Mouse (Mus musculus) intestine, postnatal 0 days (tissue): ENCODE measurements around the gene Gxylt1. TPM values are rescaled to one million over a fixed set of nuclear protein-coding genes. Genes with fewer than 3 reads are reported as not detected.
"Not testable (repeated sequence)": the region's sequence is repeated elsewhere in the genome, so short reads cannot be mapped to it uniquely, and the experiment has no call there.

Experiments
- ATAC-seq: fragments of 200-750 bp; cut with Nextera tagmentation; 2 replicates; pipeline ENCODE4 v1.8.0; 2017; ENCODE audit warnings: mild to moderate bottlenecking, moderate TSS enrichment, moderate library complexity
- H3K27ac ChIP-seq: fragments of 300-500 bp; sonication (generic); 2 replicates; pipeline ENCODE4 v1.5.1; 2014; ENCODE audit warnings: mild to moderate bottlenecking, low read depth, low read length, moderate library complexity
- H3K27me3 ChIP-seq: fragments of 300-500 bp; sonication (generic); replicated peaks from 2 replicates; pipeline ENCODE4 v1.6.1; 2014; ENCODE audit warnings: low read length, mixed read lengths; ENCODE audit not compliant: control insufficient read depth, insufficient read depth
- H3K36me3 ChIP-seq: fragments of 300-500 bp; sonication (generic); 2 replicates; pipeline ENCODE4 v1.6.1; 2014; ENCODE audit warnings: mild to moderate bottlenecking, moderate library complexity; ENCODE audit not compliant: control insufficient read depth, insufficient read depth
- H3K4me1 ChIP-seq: fragments of 300-500 bp; sonication (generic); replicated peaks from 2 replicates; pipeline ENCODE4 v1.6.1; 2014; ENCODE audit warnings: antibody characterized with exemption, low read length, mixed read lengths; ENCODE audit not compliant: control insufficient read depth, insufficient read depth
- H3K4me2 ChIP-seq: fragments of 300-500 bp; sonication (generic); replicated peaks from 2 replicates; pipeline ENCODE4 v1.6.1; 2014; ENCODE audit warnings: low read depth, mild to moderate bottlenecking, moderate library complexity
- H3K4me3 ChIP-seq: fragments of 300-500 bp; sonication (generic); 2 replicates; pipeline ENCODE4 v1.5.1; 2014; ENCODE audit warnings: low read depth, low read length
- H3K9ac ChIP-seq: fragments of 300-500 bp; sonication (generic); 2 replicates; pipeline ENCODE4 v1.6.1; 2014; ENCODE audit warnings: mild to moderate bottlenecking, low read depth, low read length
- H3K9me3 ChIP-seq: fragments of 300-500 bp; sonication (generic); 2 replicates; pipeline ENCODE4 v1.6.1; 2016; ENCODE audit warnings: mixed run types; ENCODE audit not compliant: control insufficient read depth
- CTCF ChIP-seq: sonication (generic); IDR thresholded peaks from 2 replicates; pipeline ENCODE4 v1.5.1; 2016; ENCODE audit warnings: low read depth, mild to moderate bottlenecking, control low read depth, antibody characterized with exemption, moderate library complexity
- WGBS: fragments of 180-500 bp; shearing (Covaris S2); extraction: QIAGEN DNeasy Blood & Tissue Kit; methylation state at CpG from one replicate; pipeline ENCODE4 v1.1.7; 2014; 5-methylcytosine and 5-hydroxymethylcytosine counted together
- polyA plus RNA-seq: library from polyadenylated mRNA; unstranded; fragments of >200 nt; fragmentation: Nextera tagmentation; extraction: Ambion mirVana; gene quantifications from 2 replicates; pipeline ENCODE4 v1.2.1, GENCODE M21; 2015

The Gxylt1 gene
- polyA plus RNA-seq, 1 experiment from 2014 or later = 4.9 TPM

DNA sequence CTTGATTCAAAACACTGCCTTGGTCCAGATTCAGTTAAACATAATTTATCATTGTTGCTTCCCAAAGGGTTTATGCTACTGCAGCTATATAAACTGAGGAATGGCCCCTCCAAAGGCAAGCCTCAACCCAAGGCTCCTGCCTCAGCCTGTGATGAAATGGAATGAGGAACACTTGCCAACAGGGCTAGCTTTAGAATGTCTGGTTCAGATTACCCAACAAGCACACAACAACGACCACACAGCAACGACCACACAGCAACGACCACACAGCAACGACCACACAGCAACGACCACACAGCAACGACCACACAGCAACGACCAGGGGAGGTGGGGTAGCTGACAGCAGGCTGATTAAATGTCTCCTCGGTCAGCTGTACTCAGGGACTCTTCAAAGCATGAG, 15.0 kb downstream of the Gxylt1 start:
- no peak overlapping the region for H3K4me2 ChIP-seq
- H3K9me3 ChIP-seq = no peaks in the 10 kb centered on the region
- 90% methylated on average over 8 of the region's 8 CpGs for WGBS
- H3K4me1 ChIP-seq = no peaks in the 10 kb centered on the region
- H3K36me3 ChIP-seq = peaks cover 28% of the 10 kb centered on the region
- H3K9ac ChIP-seq = no peak overlapping the region
- no peak overlapping the region for H3K4me3 ChIP-seq
- ATAC-seq = no peak
- no peak overlapping the region for H3K27ac ChIP-seq
- TF ChIP-seq CTCF = no peak
- H3K27me3 ChIP-seq = no peaks in the 10 kb centered on the region

DNA sequence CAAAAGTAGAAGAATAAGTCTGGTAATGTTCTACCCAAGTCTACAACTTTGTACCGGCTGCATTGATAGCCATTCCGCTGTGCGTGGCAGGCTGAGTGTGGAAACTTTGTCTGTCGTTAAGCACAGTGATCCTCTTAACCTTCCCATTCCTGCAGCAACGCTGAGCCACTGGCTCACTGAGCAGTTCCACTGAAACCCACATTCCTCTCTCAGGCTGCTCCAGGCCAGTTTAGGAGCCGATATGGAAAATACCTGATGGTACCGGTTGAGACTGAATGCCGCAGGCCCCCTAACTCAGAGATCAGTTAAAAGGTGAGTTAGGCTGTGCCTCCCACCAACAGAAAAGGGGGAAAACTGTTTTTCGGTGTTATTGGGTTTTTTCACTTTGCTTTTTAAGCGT, 19.7 kb downstream of the Gxylt1 start:
- peaks cover 48% of the 10 kb centered on the region for H3K36me3 ChIP-seq
- H3K9ac ChIP-seq = no peak overlapping the region
- WGBS = 83% methylated on average over 10 of the region's 10 CpGs
- no peak overlapping the region for H3K4me2 ChIP-seq
- H3K4me1 ChIP-seq = no peaks in the 10 kb centered on the region
- no peak overlapping the region for H3K27ac ChIP-seq
- no peak overlapping the region for H3K4me3 ChIP-seq
- H3K27me3 ChIP-seq = no peaks in the 10 kb centered on the region
- no peak for ATAC-seq
- H3K9me3 ChIP-seq = no peaks in the 10 kb centered on the region
- no peak for TF ChIP-seq CTCF

DNA sequence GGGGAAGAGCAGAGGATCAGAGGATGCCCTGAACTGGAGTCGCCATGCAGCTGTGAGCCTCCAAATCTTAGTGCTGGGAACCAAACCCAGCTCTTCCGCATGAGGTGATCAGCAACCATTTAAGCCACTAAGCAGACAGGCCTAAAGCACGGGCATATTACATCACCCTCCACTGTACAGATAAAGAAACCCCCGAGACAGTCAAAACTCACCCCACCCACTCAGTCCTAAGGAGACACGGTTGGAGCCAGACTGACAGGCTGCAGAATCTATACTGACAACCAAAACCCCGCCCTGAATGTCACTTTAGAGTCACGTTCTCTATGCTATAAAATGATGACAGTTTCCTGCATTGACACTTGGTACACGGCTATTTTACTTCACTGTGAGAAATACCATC, 21.8 kb downstream of the Gxylt1 start:
- no peak for TF ChIP-seq CTCF
- ATAC-seq = 0 out of 2 replicates have a peak, but pooled peaks have one; percentile 13
- no peak overlapping the region for H3K27ac ChIP-seq
- no peaks in the 10 kb centered on the region for H3K9me3 ChIP-seq
- no peak overlapping the region for H3K9ac ChIP-seq
- no peak overlapping the region for H3K4me3 ChIP-seq
- peaks cover 53% of the 10 kb centered on the region for H3K36me3 ChIP-seq
- WGBS = 61% methylated on average over 8 of the region's 8 CpGs
- H3K4me1 ChIP-seq = no peaks in the 10 kb centered on the region
- H3K27me3 ChIP-seq = no peaks in the 10 kb centered on the region
- no peak overlapping the region for H3K4me2 ChIP-seq

DNA sequence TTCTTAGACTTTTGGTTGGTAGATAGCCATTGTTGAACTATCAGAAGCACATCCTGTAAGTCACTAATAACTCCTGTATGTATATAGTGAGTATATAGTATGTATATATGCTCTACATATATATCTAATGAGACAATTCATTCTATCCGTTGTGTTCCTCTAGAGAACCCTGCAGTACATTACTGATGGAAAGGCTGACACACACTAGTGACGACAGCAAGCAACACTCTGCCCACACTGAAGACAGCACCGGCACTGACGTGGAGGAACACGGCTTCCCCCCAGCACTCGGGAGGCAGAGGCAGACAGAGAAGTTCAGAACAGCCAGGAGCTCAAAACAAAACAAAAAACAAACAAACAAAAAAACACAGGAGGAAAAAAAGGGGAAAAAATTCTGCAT, 22.6 kb downstream of the Gxylt1 start:
- H3K9ac ChIP-seq = no peak overlapping the region
- 85% methylated on average over 6 of the region's 6 CpGs for WGBS
- no peaks in the 10 kb centered on the region for H3K27me3 ChIP-seq
- no peak overlapping the region for H3K4me3 ChIP-seq
- TF ChIP-seq CTCF = no peak
- no peak overlapping the region for H3K27ac ChIP-seq
- peaks cover 53% of the 10 kb centered on the region for H3K36me3 ChIP-seq
- no peaks in the 10 kb centered on the region for H3K9me3 ChIP-seq
- H3K4me1 ChIP-seq = no peaks in the 10 kb centered on the region
- no peak for ATAC-seq
- no peak overlapping the region for H3K4me2 ChIP-seq

DNA sequence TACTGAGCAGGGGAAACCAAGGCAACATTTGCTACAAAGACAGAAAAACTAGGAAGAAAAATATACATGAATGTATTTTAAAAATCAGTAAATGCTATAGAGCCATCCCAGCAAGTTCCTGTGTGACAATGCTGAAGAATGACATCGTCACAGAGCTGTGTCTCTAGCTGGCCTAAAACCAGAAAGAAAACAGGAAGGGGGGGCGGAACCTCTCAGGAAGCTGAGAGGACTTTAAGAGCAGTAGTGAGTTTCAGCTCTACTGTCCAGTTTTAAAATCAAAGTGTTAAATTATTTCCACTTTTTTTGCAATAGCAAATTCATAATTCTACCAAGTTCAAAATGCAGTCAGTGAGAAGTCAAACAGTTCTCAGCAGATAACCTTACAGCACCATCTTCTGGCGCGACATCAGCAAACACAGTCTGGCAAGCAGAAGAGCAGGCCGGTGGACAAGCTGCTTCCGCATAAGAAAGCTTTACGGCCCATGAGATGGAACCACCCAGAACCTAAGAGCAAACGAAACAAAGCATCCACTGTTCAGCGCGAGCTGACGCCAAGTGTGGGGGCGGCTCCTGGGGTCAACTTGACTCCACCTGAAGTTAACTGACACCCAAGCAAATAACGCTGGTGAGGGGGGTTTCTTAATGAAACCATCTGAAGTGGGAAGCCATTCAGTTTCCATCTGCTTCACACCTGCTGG, 23.3 kb downstream of the Gxylt1 start:
- Histone ChIP-seq H3K4me3 (no peak overlapping the region), H3K4me2 (no peak overlapping the region), H3K4me1 (no peaks in the 10 kb centered on the region), H3K9ac (no peak overlapping the region), H3K27ac (no peak overlapping the region), H3K27me3 (no peaks in the 10 kb centered on the region), H3K9me3 (no peaks in the 10 kb centered on the region), H3K36me3 (peaks cover 53% of the 10 kb centered on the region)
- WGBS = 51% methylated on average over 13 of the region's 13 CpGs
- peak; percentile 48 for TF ChIP-seq CTCF
- ATAC-seq = no peak

DNA sequence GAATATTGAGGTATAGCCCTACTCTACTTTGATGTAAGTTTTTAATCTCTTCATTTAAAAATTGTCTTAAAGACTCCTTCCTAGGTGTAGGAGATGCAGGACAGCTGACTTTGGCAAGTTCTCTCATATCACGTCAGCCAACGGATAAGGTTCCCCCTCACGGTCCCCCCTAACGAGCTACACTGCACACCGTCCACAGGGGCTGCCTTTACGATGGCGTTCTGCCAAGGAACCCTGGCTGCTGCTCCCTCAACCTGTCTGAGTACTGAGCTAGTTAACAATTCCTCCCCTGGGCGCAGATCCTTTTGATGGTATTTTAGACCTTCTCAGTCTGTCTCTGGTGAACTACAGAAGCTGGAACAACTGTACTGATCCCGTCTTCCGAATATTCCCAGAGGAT, 31.8 kb downstream of the Gxylt1 start:
- peaks cover 4% of the 10 kb centered on the region; the same call in 1 of the 2 replicates for H3K9me3 ChIP-seq
- no peaks in the 10 kb centered on the region for H3K27me3 ChIP-seq
- 79% methylated on average over 10 of the region's 10 CpGs for WGBS
- H3K27ac ChIP-seq = no peak overlapping the region
- TF ChIP-seq CTCF = no peak
- H3K9ac ChIP-seq = no peak overlapping the region
- ATAC-seq = no peak
- no peak overlapping the region for H3K4me3 ChIP-seq
- no peaks in the 10 kb centered on the region for H3K4me1 ChIP-seq
- no peak overlapping the region for H3K4me2 ChIP-seq
- H3K36me3 ChIP-seq = peaks cover 46% of the 10 kb centered on the region

DNA sequence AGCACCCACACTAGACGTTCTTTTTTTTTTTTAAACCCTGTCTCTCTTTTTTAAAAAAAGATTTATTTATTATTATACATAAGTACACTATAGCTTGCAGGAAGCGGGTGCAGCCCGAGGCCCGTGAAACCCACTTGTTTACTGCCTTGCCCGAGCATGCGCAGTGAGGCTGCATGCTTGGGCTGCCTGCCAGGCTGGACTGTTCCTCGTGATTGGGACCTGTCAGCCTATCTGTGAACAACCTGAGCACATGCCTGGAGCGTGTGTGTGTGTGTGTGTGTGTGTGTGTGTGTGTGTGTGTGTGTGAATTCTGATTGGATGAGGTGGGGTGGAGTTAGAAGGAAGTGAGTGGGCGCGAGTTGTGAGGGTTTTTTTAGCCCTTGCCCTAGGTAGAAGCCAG, 38.5 kb downstream of the Gxylt1 start:
- H3K27ac ChIP-seq, H3K4me2 ChIP-seq, H3K4me3 ChIP-seq, ATAC-seq, H3K9ac ChIP-seq, H3K4me1 ChIP-seq, H3K27me3 ChIP-seq, H3K9me3 ChIP-seq: not testable (repeated sequence)
- peaks cover 13% of the 10 kb centered on the region for H3K36me3 ChIP-seq
- 90% methylated on average over 10 of the region's 10 CpGs for WGBS
